23 mouse cellular contexts compared by ENCODE assay signal in genomic region chr1:64126822-64127221, GRCm38 (mm10).
"Had no signal": no experiment of that assay in that cellular context is flagged by ENCODE, and none has a peak within 500 bp of the region (broad histone marks: within the 10 kb centered on the region; RNA-seq: fewer than 3 reads in every experiment).

No protein-coding gene starts in this region.

- ATAC-seq: hindbrain, embryonic 16.5 days; intestine, embryonic 16.5 days; liver, embryonic 12.5 days had no signal

- DNase-seq: gastrocnemius, postnatal 14 days; gastrocnemius, postnatal 36 days; heart, adult 2 months; heart, postnatal 10 days; heart, postnatal 4 days; kidney, adult 11 months; kidney, adult 2 months; kidney, postnatal 10 days; kidney, postnatal 25 days; kidney, postnatal 4 days; liver had no signal

- H3K36me3 ChIP-seq: heart, embryonic 12.5 days; hindbrain, embryonic 10.5 days; hindbrain, embryonic 12.5 days; limb, embryonic 10.5 days; limb, embryonic 12.5 days; liver, embryonic 12.5 days had no signal

- H3K27ac ChIP-seq: heart, adult 2 months; hindbrain, embryonic 10.5 days; hindbrain, embryonic 12.5 days; hindbrain, embryonic 14.5 days; layer of hippocampus, adult 2 months; left cerebral cortex, adult 2 months; limb, embryonic 10.5 days; limb, embryonic 12.5 days; liver, embryonic 12.5 days; liver, embryonic 14.5 days had no signal

- H3K9me3 ChIP-seq: heart, embryonic 12.5 days; hindbrain, embryonic 10.5 days; hindbrain, embryonic 12.5 days; limb, embryonic 10.5 days; limb, embryonic 12.5 days; liver, embryonic 12.5 days had no signal

- H3K4me1 ChIP-seq: heart, embryonic 12.5 days; limb, embryonic 12.5 days had no signal

- H3K9ac ChIP-seq: heart, embryonic 12.5 days; hindbrain, embryonic 12.5 days; hindbrain, embryonic 14.5 days; limb, embryonic 12.5 days; liver, embryonic 12.5 days; liver, embryonic 14.5 days had no signal

- H3K4me2 ChIP-seq: heart, embryonic 12.5 days; hindbrain, embryonic 12.5 days; hindbrain, embryonic 14.5 days; limb, embryonic 12.5 days; liver, embryonic 12.5 days had no signal

- H3K4me3 ChIP-seq: heart, adult 2 months; heart, embryonic 12.5 days; hindbrain, embryonic 10.5 days; hindbrain, embryonic 12.5 days; layer of hippocampus, adult 2 months; left cerebral cortex, adult 2 months; limb, embryonic 10.5 days; limb, embryonic 12.5 days; liver, embryonic 12.5 days had no signal

- H3K27me3 ChIP-seq: heart, embryonic 12.5 days; hindbrain, embryonic 12.5 days; limb, embryonic 12.5 days; liver, embryonic 12.5 days had no signal
